ENCODE assay signal across 8 mouse cellular contexts in the genomic region with DNA sequence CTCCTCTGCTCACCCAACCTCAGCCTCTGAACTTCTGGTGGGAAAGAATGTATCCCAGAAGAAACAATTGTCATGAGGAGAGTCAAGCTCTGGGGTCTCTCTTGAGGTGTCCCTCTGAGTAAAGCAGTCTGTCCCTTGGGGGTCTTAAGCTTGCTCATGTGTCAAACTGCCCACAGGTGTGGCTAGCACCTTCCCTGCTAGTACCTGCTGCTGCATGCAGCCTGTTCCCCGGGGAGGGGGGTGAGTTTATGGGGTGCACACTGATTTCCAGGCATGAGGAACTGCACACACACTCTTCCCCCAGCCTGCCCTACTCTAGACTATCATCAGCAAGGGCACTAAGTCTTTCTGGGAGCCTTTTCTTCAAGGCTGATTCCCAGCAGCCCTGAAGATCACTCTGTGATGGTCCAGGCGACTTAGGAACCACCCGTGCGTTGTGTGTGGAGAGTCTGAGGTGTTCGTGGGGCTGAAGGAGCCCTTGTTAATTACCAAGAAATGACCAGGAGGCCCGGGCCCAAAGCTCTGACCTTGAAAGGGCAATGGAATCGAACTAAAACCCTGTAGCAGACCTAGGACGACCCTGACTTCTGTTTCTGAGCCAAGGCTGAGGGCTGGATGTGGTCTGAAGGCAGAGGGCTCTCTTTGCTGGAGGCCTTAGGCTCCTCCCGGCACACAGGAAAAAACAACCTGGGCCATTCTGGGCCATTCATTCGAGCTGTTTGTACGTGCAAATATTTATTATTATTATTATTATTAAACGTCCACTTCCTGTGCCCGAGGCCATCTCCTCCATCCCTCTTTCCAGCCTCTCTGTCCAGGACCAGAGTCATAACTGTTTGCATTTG.
A peak's percentile ranks its signal among the peaks of the same experiment; 100 is the strongest.
DNase-seq lines count a peak whose midpoint lies in the region; ATAC-seq and TF ChIP-seq lines count a peak whose summit lies in the region.

No protein-coding gene starts in this region.

- no peak for DNase-seq in lung, adult 2 months
- peak; percentile 44 for DNase-seq in limb, embryonic 11.5 days (ENCODE audit: low spot score)
- DNase-seq in splenic B cell, adult 2 months (ENCODE audit: low read depth, low spot score), result peak; percentile 21
- no peak for DNase-seq in gastrocnemius, postnatal 4 days (ENCODE audit: low spot score in 2 of 2)
- no peak for DNase-seq in urinary bladder, postnatal 36 days (ENCODE audit: low spot score in 2 of 2)
- no peak for DNase-seq in testis, postnatal 10 days (ENCODE audit: low spot score)

- TF ChIP-seq POLR2A in lung, adult 2 months (IDR thresholded peaks at IDR 0.05; ENCODE audit: borderline replicate concordance, extremely low read depth, low read depth, low read length), result no peak

- no peak for TF ChIP-seq CTCF in lung, adult 2 months (IDR thresholded peaks at IDR 0.05; ENCODE audit: insufficient read depth, low read length)

- no peak overlapping the region for H3K4me2 ChIP-seq in lung, embryonic 16.5 days (ENCODE audit: low read depth, low read length)
- H3K4me2 ChIP-seq in heart, embryonic 16.5 days (ENCODE audit: low read depth, low read length), result no peak overlapping the region
- no peak overlapping the region for H3K4me2 ChIP-seq in limb, embryonic 11.5 days (ENCODE audit: low read depth, severe bottlenecking)

- H3K9ac ChIP-seq in lung, embryonic 16.5 days (ENCODE audit: low read length), result no peak overlapping the region; the same call in 1 of the 2 replicates
- peak overlapping the region; percentile 70 for H3K9ac ChIP-seq in heart, embryonic 16.5 days (ENCODE audit: low read length)
- H3K9ac ChIP-seq in limb, embryonic 11.5 days (ENCODE audit: low read length), result peak overlapping the region; percentile 12; the same call in 1 of the 2 replicates

- no peaks in the 10 kb centered on the region for H3K9me3 ChIP-seq in lung, embryonic 16.5 days (ENCODE audit: control insufficient read depth, low read length)
- peaks cover 3% of the 10 kb centered on the region; the same call in 1 of the 2 replicates for H3K9me3 ChIP-seq in heart, embryonic 16.5 days (replicated peaks; ENCODE audit: control insufficient read depth, low read length)
- no peaks in the 10 kb centered on the region for H3K9me3 ChIP-seq in limb, embryonic 11.5 days (ENCODE audit: control insufficient read depth, low read length)

- WGBS in lung, embryonic 16.5 days, result 41% methylated on average over 13 of the region's 13 CpGs
- 58% methylated on average over 13 of the region's 13 CpGs for WGBS in lung, adult 2 months
- WGBS in heart, embryonic 16.5 days, result 53% methylated on average over 13 of the region's 13 CpGs
- 23% methylated on average over 13 of the region's 13 CpGs for WGBS in limb, embryonic 11.5 days

- no peaks in the 10 kb centered on the region for H3K27me3 ChIP-seq in lung, embryonic 16.5 days (ENCODE audit: control insufficient read depth, insufficient read depth, low read depth, low read length)
- no peaks in the 10 kb centered on the region for H3K27me3 ChIP-seq in heart, embryonic 16.5 days (ENCODE audit: control insufficient read depth, insufficient read depth, low read length)
- no peaks in the 10 kb centered on the region for H3K27me3 ChIP-seq in limb, embryonic 11.5 days (ENCODE audit: control insufficient read depth, insufficient read depth, low read length)
- no peaks in the 10 kb centered on the region for H3K27me3 ChIP-seq in splenic B cell, adult 2 months (ENCODE audit: control insufficient read depth, insufficient read depth, low read length, poor library complexity, severe bottlenecking)

- no peak overlapping the region for H3K4me3 ChIP-seq in lung, embryonic 16.5 days (ENCODE audit: low read length)
- no peak overlapping the region for H3K4me3 ChIP-seq in lung, adult 2 months (replicated peaks; ENCODE audit: extremely low read depth, low read depth, low read length)
- no peak overlapping the region for H3K4me3 ChIP-seq in heart, embryonic 16.5 days (ENCODE audit: low read length)
- no peak overlapping the region for H3K4me3 ChIP-seq in limb, embryonic 11.5 days (ENCODE audit: low read depth, low read length)

- no peaks in the 10 kb centered on the region for H3K36me3 ChIP-seq in lung, embryonic 16.5 days (ENCODE audit: control insufficient read depth, insufficient read depth, low read length)
- H3K36me3 ChIP-seq in heart, embryonic 16.5 days (ENCODE audit: control insufficient read depth, insufficient read depth), result no peaks in the 10 kb centered on the region
- H3K36me3 ChIP-seq in limb, embryonic 11.5 days (ENCODE audit: control insufficient read depth, insufficient read depth, low read length), result no peaks in the 10 kb centered on the region
- H3K36me3 ChIP-seq in splenic B cell, adult 2 months (ENCODE audit: control insufficient read depth, insufficient read depth, low read length, poor library complexity, severe bottlenecking), result no peaks in the 10 kb centered on the region

- no peak for ATAC-seq in lung, embryonic 16.5 days (ENCODE audit: low read depth)
- ATAC-seq in heart, embryonic 16.5 days (replicated peaks; ENCODE audit: extremely low read depth, insufficient read depth, low FRiP score), result no peak
- no peak for ATAC-seq in limb, embryonic 11.5 days (ENCODE audit: insufficient number of reproducible peaks, low FRiP score, low TSS enrichment, low read depth)

- H3K4me1 ChIP-seq in lung, embryonic 16.5 days (replicated peaks; ENCODE audit: control insufficient read depth, insufficient read depth, low read length), result peaks cover 54% of the 10 kb centered on the region
- peaks cover 19% of the 10 kb centered on the region for H3K4me1 ChIP-seq in lung, adult 2 months (ENCODE audit: control insufficient read depth, insufficient read depth, low read length)
- H3K4me1 ChIP-seq in heart, embryonic 16.5 days (ENCODE audit: control insufficient read depth, insufficient read depth, low read length), result peaks cover 54% of the 10 kb centered on the region
- peaks cover 74% of the 10 kb centered on the region for H3K4me1 ChIP-seq in limb, embryonic 11.5 days (ENCODE audit: control insufficient read depth, insufficient read depth, low read length)

- peak overlapping the region; percentile 100 for H3K27ac ChIP-seq in lung, embryonic 16.5 days (ENCODE audit: low read length)
- peak overlapping the region; percentile 92 for H3K27ac ChIP-seq in heart, embryonic 16.5 days (ENCODE audit: low read length)
- peak overlapping the region; percentile 99 for H3K27ac ChIP-seq in limb, embryonic 11.5 days (replicated peaks; ENCODE audit: low read depth, low read length)

Comparison
In these comparisons a context has a peak if more than half of its experiments do, and no peak if none do; other contexts are left out.
1. DNase-seq: peak in limb, embryonic 11.5 days (single experiment) and splenic B cell, adult 2 months (single experiment); none in lung, adult 2 months (single experiment), gastrocnemius, postnatal 4 days (0 of 2), urinary bladder, postnatal 36 days (0 of 2) and testis, postnatal 10 days (single experiment).
2. Peak in every context shown above with its lines, with median percentiles within 50 percentile points of each other: H3K27ac ChIP-seq.